Mouse (Mus musculus): Measurements from ENCODE around the gene Ank. TPM values are rescaled to one million over a fixed set of nuclear protein-coding genes. Genes with fewer than 3 reads are reported as not detected.
"Not testable (repeated sequence)": the region's sequence is repeated elsewhere in the genome, so short reads cannot be mapped to it uniquely, and the experiment has no call there.

Ank gene
- total RNA-seq, 2 experiments from 2014 or later: 109 TPM

- intact Hi-C loops (cut with DNase I): loop anchor here (2.0 to 10.0 kb wide), 2 partner anchors 119 to 141 kb away; no protein-coding TSS in a partner anchor
- peak; percentile 41 for DNase-seq
Measured at GRCm38 (mm10) chr15:27465391-27466005, 979 bp upstream of the Ank start.

DNA sequence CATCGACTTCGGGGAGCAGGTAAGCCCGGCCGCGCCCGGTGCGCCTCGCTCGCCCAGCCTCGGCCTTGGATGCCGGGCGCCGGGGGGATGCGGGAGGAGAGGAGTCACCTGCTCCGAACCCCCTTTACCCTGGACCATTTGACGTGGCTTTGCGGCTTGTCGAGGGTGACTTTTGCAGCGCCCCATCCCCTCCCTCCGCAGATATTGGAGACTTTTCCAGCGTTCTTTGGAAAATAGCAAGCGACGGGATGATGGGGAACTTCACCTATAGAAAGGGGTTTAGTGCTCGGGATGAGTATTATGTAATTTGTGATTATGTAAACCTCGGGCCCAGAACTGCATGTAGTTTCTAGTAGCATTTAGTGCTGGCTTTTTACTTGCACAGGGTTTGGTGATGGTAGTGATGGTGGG lies 609 bp downstream of the Ank start:
- intact Hi-C loops (cut with DNase I): loop anchor here (2.0 to 10.0 kb wide), 2 partner anchors 118 to 142 kb away; no protein-coding TSS in a partner anchor
- no peak for DNase-seq

GRCm38 (mm10) chr15:27467641-27468040 lies 1.2 kb downstream of the Ank start:
- DNase-seq: peak; percentile 27
- intact Hi-C loops (cut with DNase I): loop anchor here (2.0 to 10.0 kb wide), 2 partner anchors 117 to 143 kb away; no protein-coding TSS in a partner anchor

DNA sequence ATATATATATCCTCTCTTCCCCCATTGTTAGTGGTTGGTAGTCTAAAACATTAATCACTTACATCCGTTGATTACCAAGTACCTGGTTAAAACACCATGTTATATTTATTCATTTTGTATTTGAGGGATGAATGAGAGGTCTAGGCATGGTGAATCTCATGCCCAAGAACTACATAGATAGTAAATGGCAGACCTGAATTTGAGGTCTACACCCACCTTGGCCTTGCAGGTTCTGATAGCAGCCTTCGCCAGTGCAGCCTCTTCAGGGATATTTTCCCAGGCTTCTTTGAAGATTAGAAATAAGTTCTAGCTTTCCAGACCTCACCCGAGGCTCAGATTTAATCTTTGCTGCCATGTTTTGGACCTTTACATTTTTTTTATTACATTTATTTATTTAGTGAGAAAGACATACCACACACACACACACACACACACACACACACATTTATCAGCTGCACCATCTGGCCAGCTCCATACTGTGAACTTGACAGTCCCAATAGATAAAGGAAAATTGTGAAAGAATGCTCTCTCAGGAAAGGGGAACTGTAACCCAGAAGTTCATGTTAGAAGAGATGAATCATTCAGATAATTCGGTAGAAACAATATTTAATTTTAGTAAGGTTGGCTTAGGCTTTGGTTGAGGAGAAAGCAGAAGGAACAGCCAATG lies 2.5 kb downstream of the Ank start:
- intact Hi-C loops (cut with DNase I): loop anchor here (10.0 kb wide), 1 partner anchor 116 kb away; no protein-coding TSS in a partner anchor
- no peak for DNase-seq

DNA sequence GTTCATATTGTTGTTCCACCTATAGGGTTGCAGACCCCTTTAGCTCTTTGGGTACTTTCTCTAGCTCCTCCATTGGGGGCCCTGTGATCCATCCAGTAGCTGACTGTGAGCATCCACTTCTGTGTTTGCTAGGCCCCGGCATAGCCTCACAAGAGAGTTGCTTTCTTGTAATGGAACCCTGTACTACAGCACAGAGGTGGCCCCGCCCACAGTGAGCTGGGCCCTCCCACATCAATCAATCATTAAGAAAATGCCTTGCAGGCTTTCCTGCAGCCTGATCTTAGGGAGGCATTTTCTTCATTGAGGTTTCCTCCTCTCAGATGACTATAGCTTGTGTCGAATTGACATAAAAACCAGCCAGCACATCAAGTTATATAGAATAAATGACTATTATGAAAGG lies 3.9 kb downstream of the Ank start:
- intact Hi-C loops (cut with DNase I); DNase-seq: not testable (repeated sequence)

- DNase-seq: no peak
- intact Hi-C loops (cut with DNase I): no loop called here
Measured at GRCm38 (mm10) chr15:27472315-27472714, 5.8 kb downstream of the Ank start.

GRCm38 (mm10) chr15:27475988-27476387 lies 9.5 kb downstream of the Ank start:
- intact Hi-C loops (cut with DNase I): no loop called here
- DNase-seq: no peak

GRCm38 (mm10) chr15:27476671-27477070 lies 10.2 kb downstream of the Ank start:
- intact Hi-C loops (cut with DNase I): no loop called here
- DNase-seq: no peak

DNA sequence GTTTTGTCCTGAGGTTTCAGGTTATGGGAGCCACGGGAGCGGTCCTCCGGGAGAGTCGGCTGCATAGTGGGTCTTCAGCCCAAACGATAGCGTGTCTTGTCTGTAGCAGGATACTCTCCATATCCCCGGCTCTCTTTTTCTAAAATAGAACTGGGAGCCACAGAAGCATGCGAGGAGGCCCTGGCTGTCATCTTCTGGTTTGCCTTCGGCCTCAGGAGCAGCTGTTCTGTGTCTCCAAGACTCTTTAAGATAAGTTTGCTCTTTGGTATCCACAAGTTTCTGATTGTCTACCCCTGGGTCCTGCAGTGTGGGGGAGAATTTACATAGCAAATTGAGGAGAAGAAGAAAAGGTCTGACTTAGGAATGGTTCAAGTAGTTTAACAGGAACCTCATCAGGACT lies 10.7 kb downstream of the Ank start:
- intact Hi-C loops (cut with DNase I): no loop called here
- DNase-seq: no peak

GRCm38 (mm10) chr15:27477630-27478029 lies 11.2 kb downstream of the Ank start:
- no peak for DNase-seq
- intact Hi-C loops (cut with DNase I): no loop called here

GRCm38 (mm10) chr15:27480333-27481015 lies 14.0 kb downstream of the Ank start:
- DNase-seq: no peak
- intact Hi-C loops (cut with DNase I): loop anchor here (10.0 kb wide), 1 partner anchor 94 kb away; no protein-coding TSS in a partner anchor

GRCm38 (mm10) chr15:27481956-27482355 lies 15.5 kb downstream of the Ank start:
- DNase-seq: no peak
- intact Hi-C loops (cut with DNase I): loop anchor here (10.0 kb wide), 1 partner anchor 93 kb away; no protein-coding TSS in a partner anchor

GRCm38 (mm10) chr15:27483183-27483582 lies 16.7 kb downstream of the Ank start:
- intact Hi-C loops (cut with DNase I): loop anchor here (10.0 kb wide), 1 partner anchor 92 kb away; no protein-coding TSS in a partner anchor
- no peak for DNase-seq

DNA sequence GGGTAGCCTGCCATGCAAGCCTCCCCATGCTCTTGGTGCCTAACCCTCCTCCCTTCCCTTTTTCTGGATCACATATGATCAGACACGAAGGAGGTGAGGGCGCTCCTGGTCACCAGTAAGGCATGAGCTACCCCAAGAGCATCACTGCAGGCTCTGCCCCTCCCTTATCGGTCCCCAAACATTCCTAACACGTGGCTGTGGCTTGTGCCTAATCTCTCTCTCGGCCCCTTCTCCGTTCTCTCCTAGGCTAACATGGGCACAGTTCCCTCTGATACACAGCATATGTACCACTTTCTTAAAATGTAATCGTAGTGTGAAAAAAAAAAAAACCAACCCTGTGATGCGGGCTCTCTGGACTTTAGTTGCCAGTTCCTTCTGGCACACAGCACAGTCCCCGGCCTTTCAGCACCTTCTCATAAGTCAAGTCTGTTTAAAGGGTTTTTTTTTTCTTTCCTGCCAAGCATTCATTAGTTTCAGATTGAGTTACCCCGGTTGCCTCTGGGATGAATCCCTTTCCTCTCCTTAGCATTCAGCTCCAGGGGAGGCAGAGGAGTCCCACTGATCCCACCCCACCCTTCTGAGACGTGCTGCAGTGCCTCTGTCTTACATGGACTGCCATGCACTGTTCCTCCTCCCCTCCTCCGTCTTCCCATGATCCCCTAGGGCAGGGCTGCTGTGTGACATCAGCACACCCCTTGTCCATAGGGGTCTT lies 19.2 kb downstream of the Ank start:
- intact Hi-C loops (cut with DNase I): loop anchor here (10.0 kb wide), 1 partner anchor 89 kb away; no protein-coding TSS in a partner anchor
- DNase-seq: no peak

DNA sequence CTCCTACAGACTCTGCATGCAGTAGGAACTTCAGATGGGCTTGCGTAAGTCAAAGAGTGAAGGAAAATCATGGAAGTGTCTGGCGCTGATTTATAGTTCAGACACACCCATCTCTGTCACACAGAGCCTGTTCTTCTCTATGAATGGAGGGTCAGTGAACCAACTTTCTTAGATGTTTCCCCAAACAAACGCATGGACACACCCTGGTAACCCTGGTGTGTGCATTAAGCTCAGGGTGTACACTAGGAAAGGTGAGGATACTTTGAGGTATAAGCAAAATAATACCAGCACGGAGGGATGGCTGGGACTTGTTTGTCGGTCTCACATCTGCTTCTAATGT lies 19.8 kb downstream of the Ank start:
- intact Hi-C loops (cut with DNase I): loop anchor here (10.0 kb wide), 1 partner anchor 89 kb away; no protein-coding TSS in a partner anchor
- no peak for DNase-seq

DNA sequence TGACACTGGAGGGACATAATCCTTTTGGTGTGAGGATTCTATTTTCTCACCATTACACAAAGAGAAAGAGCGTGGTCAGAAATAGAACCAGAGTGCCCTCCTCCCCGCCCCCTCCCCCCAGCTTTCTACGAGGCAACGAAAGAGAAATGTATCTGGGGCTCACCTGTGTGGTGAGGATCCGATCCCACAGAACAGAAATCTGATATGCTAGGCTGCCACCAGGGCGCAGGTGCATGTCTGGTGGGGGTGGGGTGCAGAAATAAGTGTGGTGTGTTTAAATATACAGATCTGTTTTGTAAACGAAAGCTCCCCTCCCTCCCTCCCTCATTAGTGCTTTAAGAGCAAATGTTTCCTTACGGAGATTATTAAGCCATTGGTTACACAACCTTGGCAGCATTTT lies 20.6 kb downstream of the Ank start:
- intact Hi-C loops (cut with DNase I): loop anchor here (10.0 kb wide), 1 partner anchor 88 kb away; no protein-coding TSS in a partner anchor
- no peak for DNase-seq

GRCm38 (mm10) chr15:27488042-27488441 lies 21.6 kb downstream of the Ank start:
- DNase-seq: peak; percentile 71
- intact Hi-C loops (cut with DNase I): loop anchor here (10.0 kb wide), 1 partner anchor 87 kb away; no protein-coding TSS in a partner anchor

DNA sequence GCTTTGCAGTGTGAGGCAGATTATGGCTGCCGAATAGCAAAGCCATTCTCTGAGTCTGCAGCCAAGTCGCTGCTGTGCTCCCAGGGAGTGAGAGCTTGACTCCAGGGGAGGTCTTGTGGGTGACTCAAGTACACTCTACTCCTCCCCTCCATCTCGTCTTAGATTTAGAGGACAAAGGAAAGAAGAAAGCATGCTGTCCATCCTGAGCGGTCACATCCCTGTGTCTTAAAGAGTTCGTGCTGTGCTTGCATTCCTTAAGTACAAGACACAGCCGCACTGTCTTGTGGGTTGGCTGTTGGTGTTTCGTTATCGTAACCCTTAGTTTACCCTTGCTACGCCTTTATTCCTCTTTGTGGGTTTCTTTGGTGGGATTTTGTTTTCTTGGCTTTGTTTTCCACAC lies 24.2 kb downstream of the Ank start:
- DNase-seq: no peak
- intact Hi-C loops (cut with DNase I): no loop called here

DNA sequence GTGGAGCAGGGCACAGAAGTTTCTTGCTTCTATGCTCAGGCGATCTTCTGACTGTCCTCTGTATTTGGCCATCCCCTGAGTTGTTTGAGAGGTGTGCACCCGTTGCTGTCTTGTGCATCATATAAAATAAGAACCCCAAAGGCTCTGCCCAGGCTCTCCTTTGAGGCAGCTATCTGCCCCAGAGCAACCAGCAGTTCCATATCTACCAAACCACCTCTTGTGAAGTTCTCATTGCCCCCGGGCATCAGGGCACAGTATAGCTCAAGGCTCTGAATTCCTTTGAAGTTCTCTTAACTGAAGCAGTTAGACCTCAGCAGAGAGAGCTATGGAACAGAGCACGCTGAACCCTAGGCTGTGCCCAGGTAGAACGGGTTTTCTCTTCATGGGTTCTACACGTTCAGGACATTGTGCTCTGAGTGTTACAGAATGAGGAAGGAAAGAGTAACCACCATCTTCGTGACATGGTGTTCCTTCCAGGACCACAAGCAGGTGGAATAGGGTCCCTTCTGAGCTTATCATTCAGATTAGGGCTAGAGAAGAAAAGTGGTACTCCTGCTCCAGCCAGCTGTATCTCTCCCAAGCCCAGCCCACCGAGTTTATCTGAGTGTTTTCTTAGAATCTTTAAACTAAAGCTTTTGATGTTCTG lies 25.1 kb downstream of the Ank start:
- DNase-seq: no peak
- intact Hi-C loops (cut with DNase I): no loop called here

GRCm38 (mm10) chr15:27492156-27492555 lies 25.7 kb downstream of the Ank start:
- intact Hi-C loops (cut with DNase I): no loop called here
- DNase-seq: no peak

Measured in left cerebral cortex, postnatal 4 days (tissue).